In the genomic region with DNA sequence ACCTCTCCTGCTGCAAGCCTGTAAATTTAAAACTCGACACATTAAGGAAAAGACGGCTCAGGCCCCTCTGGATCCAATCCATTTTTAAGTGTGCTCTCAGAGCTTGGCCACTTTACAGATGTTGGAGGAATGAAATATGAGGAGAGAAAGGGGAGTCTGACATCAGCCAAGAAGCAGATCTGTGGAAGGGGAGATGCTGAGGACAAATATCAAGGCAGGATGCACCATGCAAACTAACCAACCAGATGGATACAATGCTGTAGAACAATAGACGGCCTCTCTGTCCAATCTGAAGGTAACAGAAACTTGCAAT, we compare ENCODE assay signal across 13 mouse cellular contexts.
DNase-seq lines count a peak whose midpoint lies in the region; ATAC-seq and TF ChIP-seq lines count a peak whose summit lies in the region.
"Had no signal": no experiment of that assay in that cellular context is flagged by ENCODE, and none has a peak within 500 bp of the region (broad histone marks: within the 10 kb centered on the region; RNA-seq: fewer than 3 reads in every experiment).

No protein-coding gene starts in this region.

- WGBS in forebrain, postnatal 0 days, result 20% methylated on average over 3 of the region's 3 CpGs
- whole genome bisulfite sequencing in limb, embryonic 14.5 days, result 17% methylated on average over 3 of the region's 3 CpGs

- H3K4me1 ChIP-seq in forebrain, postnatal 0 days (ENCODE audit: insufficient read depth), result peaks cover 15% of the 10 kb centered on the region; the same call in 1 of the 2 replicates
- peaks cover 14% of the 10 kb centered on the region for H3K4me1 ChIP-seq in limb, embryonic 14.5 days (ENCODE audit: control insufficient read depth, insufficient read depth, low read length)

- no peaks in the 10 kb centered on the region for H3K36me3 ChIP-seq in forebrain, postnatal 0 days (ENCODE audit: insufficient read depth)
- no peaks in the 10 kb centered on the region for H3K36me3 ChIP-seq in limb, embryonic 14.5 days (ENCODE audit: control insufficient read depth, insufficient read depth, low read length)
- H3K36me3 ChIP-seq: G1E had no signal

- peak; percentile 1 for DNase-seq in 3134 (ENCODE audit: extremely low read depth, insufficient read length, low spot score)
- peak; percentile 73 for DNase-seq in NIH3T3 (ENCODE audit: low read depth)
- DNase-seq in forebrain, postnatal 0 days, result no peak
- DNase-seq in limb, embryonic 14.5 days (ENCODE audit: low spot score), result peak; percentile 61
- DNase-seq in embryo, embryonic 10.5 days (ENCODE audit: low spot score), result no peak
- no peak for DNase-seq in ovary, postnatal 36 days (ENCODE audit: low spot score)
- DNase-seq in right cerebral cortex, adult 2 months (ENCODE audit: low spot score in 2 of 2), result no peak
- no peak for DNase-seq in adrenal gland, adult 8-10 months
- DNase-seq: cerebellum, adult 11 months; heart, adult 11 months; heart, postnatal 4 days; lung, postnatal 14 days had no signal

- no peak overlapping the region for H3K4me3 ChIP-seq in forebrain, postnatal 0 days (ENCODE audit: low read depth, low read length)
- no peak overlapping the region for H3K4me3 ChIP-seq in limb, embryonic 14.5 days (replicated peaks; ENCODE audit: low read length)

- H3K4me2 ChIP-seq in forebrain, postnatal 0 days (ENCODE audit: low read depth), result no peak overlapping the region
- H3K4me2 ChIP-seq in limb, embryonic 14.5 days (replicated peaks; ENCODE audit: low read depth, low read length, severe bottlenecking), result peak overlapping the region; percentile 13

- H3K9ac ChIP-seq in forebrain, postnatal 0 days, result no peak overlapping the region
- H3K9ac ChIP-seq in limb, embryonic 14.5 days (ENCODE audit: low read depth, low read length, severe bottlenecking), result no peak overlapping the region

- H3K27ac ChIP-seq in forebrain, postnatal 0 days (ENCODE audit: low read depth, low read length), result 0 out of 2 replicates have a peak overlapping the region, but pooled peaks have one; percentile 50
- peak overlapping the region; percentile 53 for H3K27ac ChIP-seq in limb, embryonic 14.5 days (replicated peaks; ENCODE audit: low read depth, low read length)

- no peak for ATAC-seq in forebrain, postnatal 0 days
- no peak; the same call in 1 of the 2 replicates for ATAC-seq in limb, embryonic 14.5 days (ENCODE audit: low FRiP score, low read depth)

- H3K27me3 ChIP-seq in forebrain, postnatal 0 days (ENCODE audit: insufficient read depth, low read length), result no peaks in the 10 kb centered on the region
- H3K27me3 ChIP-seq in limb, embryonic 14.5 days (ENCODE audit: control insufficient read depth, insufficient read depth, low read length), result no peaks in the 10 kb centered on the region

- no peak for TF ChIP-seq CTCF in forebrain, postnatal 0 days (IDR thresholded peaks at IDR 0.05; ENCODE audit: low read depth)

- no peaks in the 10 kb centered on the region for H3K9me3 ChIP-seq in forebrain, postnatal 0 days (ENCODE audit: low read length)
- H3K9me3 ChIP-seq in limb, embryonic 14.5 days (ENCODE audit: control insufficient read depth, low read length), result no peaks in the 10 kb centered on the region
- H3K9me3 ChIP-seq: G1E had no signal

- TF ChIP-seq POLR2A in limb, embryonic 14.5 days (IDR thresholded peaks at IDR 0.05; ENCODE audit: borderline replicate concordance, extremely low read depth, insufficient read depth, insufficient read length), result no peak

Comparison
In these comparisons a context has a peak if more than half of its experiments do, and no peak if none do; other contexts are left out.
1. DNase-seq: peak in 3134 (single experiment), NIH3T3 (single experiment) and limb, embryonic 14.5 days (single experiment); none in forebrain, postnatal 0 days (single experiment), embryo, embryonic 10.5 days (single experiment), ovary, postnatal 36 days (single experiment), right cerebral cortex, adult 2 months (0 of 2) and adrenal gland, adult 8-10 months (single experiment).